Mouse (Mus musculus) kidney, postnatal 0 days (tissue): ENCODE data around the gene Agfg2. TPM values are rescaled to one million over a fixed set of nuclear protein-coding genes. Genes with fewer than 3 reads are reported as not detected.

Source experiments
- ATAC-seq: fragments of 200-750 bp; cut with Nextera tagmentation; replicated peaks from 2 replicates; pipeline ENCODE4 v1.8.0; 2017; ENCODE audit warnings: low read depth, moderate number of reproducible peaks, moderate TSS enrichment, moderate library complexity; ENCODE audit not compliant: low FRiP score
- DNase-seq: peaks from one replicate; pipeline ENCODE4 v3.0.0-alpha.2; 2016; ENCODE audit warnings: low spot score
- H3K27ac ChIP-seq: fragments of 300-500 bp; sonication (generic); 2 replicates; pipeline ENCODE4 v1.5.1; 2014; ENCODE audit warnings: mild to moderate bottlenecking
- H3K27me3 ChIP-seq: fragments of 300-500 bp; sonication (generic); 2 replicates; pipeline ENCODE4 v1.6.1; 2014; ENCODE audit warnings: low read length, mixed read lengths; ENCODE audit not compliant: insufficient read depth
- H3K36me3 ChIP-seq: fragments of 300-500 bp; sonication (generic); 2 replicates; pipeline ENCODE4 v1.6.1; 2014; ENCODE audit warnings: low read length, mixed read lengths; ENCODE audit not compliant: insufficient read depth
- H3K4me1 ChIP-seq: fragments of 300-500 bp; sonication (generic); replicated peaks from 2 replicates; pipeline ENCODE4 v1.6.1; 2014; ENCODE audit warnings: antibody characterized with exemption, low read length, mixed read lengths; ENCODE audit not compliant: insufficient read depth
- H3K4me2 ChIP-seq: fragments of 300-500 bp; sonication (generic); 2 replicates; pipeline ENCODE4 v1.6.1; 2014; ENCODE audit warnings: mild to moderate bottlenecking, low read length, moderate library complexity, mixed read lengths
- H3K4me3 ChIP-seq: fragments of 300-500 bp; sonication (generic); replicated peaks from 2 replicates; pipeline ENCODE4 v1.5.1; 2014; ENCODE audit warnings: low read depth, low read length
- H3K9ac ChIP-seq: fragments of 300-500 bp; sonication (generic); 2 replicates; pipeline ENCODE4 v1.6.1; 2014; ENCODE audit warnings: low read depth, low read length
- H3K9me3 ChIP-seq: fragments of 300-500 bp; sonication (generic); replicated peaks from 2 replicates; pipeline ENCODE4 v1.6.1; 2016; ENCODE audit warnings: low read length, inconsistent platforms, mixed read lengths
- CTCF ChIP-seq: IDR thresholded peaks from 2 replicates; pipeline ENCODE4 v1.5.1; 2016; ENCODE audit warnings: antibody characterized with exemption, low read depth, mild to moderate bottlenecking, moderate library complexity
- WGBS: fragments of 180-500 bp; shearing (Covaris S2); extraction: QIAGEN DNeasy Blood & Tissue Kit; methylation state at CpG from one replicate; pipeline ENCODE4 v1.1.7; 2014; 5-methylcytosine and 5-hydroxymethylcytosine counted together
- polyA plus RNA-seq: library from polyadenylated mRNA; unstranded; fragments of >200 nt; fragmentation: Nextera tagmentation; extraction: Ambion mirVana; gene quantifications from 2 replicates; pipeline ENCODE4 v1.2.1, GENCODE M21; 2015

Gene Agfg2
- polyA plus RNA-seq, 1 experiment from 2014 or later: 20.8 TPM

- Histone ChIP-seq H3K4me1 (peaks cover 23% of the 10 kb centered on the region), H3K36me3 (no peaks in the 10 kb centered on the region), H3K4me3 (peak overlapping the region; percentile 30), H3K27me3 (no peaks in the 10 kb centered on the region), H3K9me3 (no peaks in the 10 kb centered on the region), H3K27ac (peak overlapping the region; percentile 94), H3K4me2 (peak overlapping the region; percentile 54), H3K9ac (peak overlapping the region; percentile 56)
- TF ChIP-seq CTCF: peak; percentile 23; the same call in 1 of the 2 replicates
- DNase-seq (peak; percentile 91), ATAC-seq (peak; percentile 60)
- 7% methylated on average over 12 of the region's 12 CpGs for WGBS
Measured at GRCm38 (mm10) chr5:137610548-137611244, 73.8 kb downstream of the Agfg2 start.

DNA sequence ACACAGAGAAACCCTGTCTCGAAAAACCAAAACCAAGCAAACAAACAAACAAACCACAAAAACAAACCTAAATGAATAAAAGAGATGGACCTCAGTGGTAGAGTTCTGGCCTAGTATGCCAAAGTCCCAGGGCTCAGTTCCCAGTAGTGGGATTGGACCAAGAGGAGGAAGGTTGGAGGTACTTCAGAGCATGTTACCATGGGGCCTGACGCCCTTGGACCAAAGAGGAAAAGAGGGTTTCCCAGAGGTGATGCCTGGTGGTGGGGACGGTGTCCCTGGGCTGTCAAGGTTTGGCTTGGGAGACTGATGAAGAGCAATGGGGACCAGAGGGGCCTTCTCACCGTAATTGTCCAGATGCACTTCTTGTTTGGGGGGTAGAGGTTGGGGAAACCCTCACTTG lies 74.5 kb downstream of the Agfg2 start:
- peaks cover 23% of the 10 kb centered on the region for H3K4me1 ChIP-seq
- no peak for DNase-seq

DNA sequence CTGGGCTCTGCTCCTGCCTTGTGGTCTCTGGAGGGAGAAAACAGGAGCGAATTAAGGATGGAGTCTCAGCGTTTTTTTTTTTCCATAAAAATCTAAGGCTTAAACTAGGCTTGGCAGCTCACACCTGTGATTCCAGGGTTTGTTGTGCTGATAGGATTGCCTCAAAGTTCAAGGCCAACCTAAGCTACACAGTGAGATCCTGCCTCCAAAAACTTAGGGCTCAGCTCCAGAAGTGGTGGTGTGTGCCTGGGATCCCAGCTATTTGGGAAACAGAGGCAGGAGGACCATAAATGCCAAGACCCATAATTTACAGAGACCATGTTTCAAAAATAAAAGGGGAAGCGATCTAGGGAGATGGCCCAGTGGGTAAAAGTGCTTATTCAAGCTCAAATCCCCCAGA lies 75.2 kb downstream of the Agfg2 start:
- WGBS: 62% methylated on average over 3 of the region's 3 CpGs
- Histone ChIP-seq H3K27me3 (no peaks in the 10 kb centered on the region), H3K4me2 (peak overlapping the region; percentile 46; the same call in 1 of the 2 replicates), H3K4me3 (no peak overlapping the region), H3K9me3 (no peaks in the 10 kb centered on the region), H3K4me1 (peaks cover 23% of the 10 kb centered on the region), H3K9ac (no peak overlapping the region), H3K36me3 (no peaks in the 10 kb centered on the region), H3K27ac (no peak overlapping the region)
- ATAC-seq (no peak), DNase-seq (no peak)
- no peak for TF ChIP-seq CTCF

More for the DNA sequence above, 74.5 kb downstream of the Agfg2 start:
- Histone ChIP-seq H3K27ac (peak overlapping the region; percentile 94; the same call in 1 of the 2 replicates), H3K4me3 (peak overlapping the region; percentile 30), H3K4me2 (peak overlapping the region; percentile 54), H3K9me3 (no peaks in the 10 kb centered on the region), H3K36me3 (no peaks in the 10 kb centered on the region), H3K27me3 (no peaks in the 10 kb centered on the region), H3K9ac (peak overlapping the region; percentile 56; the same call in 1 of the 2 replicates)
- no peak for TF ChIP-seq CTCF
- no peak for ATAC-seq
- 54% methylated on average over 4 of the region's 4 CpGs for WGBS

DNA sequence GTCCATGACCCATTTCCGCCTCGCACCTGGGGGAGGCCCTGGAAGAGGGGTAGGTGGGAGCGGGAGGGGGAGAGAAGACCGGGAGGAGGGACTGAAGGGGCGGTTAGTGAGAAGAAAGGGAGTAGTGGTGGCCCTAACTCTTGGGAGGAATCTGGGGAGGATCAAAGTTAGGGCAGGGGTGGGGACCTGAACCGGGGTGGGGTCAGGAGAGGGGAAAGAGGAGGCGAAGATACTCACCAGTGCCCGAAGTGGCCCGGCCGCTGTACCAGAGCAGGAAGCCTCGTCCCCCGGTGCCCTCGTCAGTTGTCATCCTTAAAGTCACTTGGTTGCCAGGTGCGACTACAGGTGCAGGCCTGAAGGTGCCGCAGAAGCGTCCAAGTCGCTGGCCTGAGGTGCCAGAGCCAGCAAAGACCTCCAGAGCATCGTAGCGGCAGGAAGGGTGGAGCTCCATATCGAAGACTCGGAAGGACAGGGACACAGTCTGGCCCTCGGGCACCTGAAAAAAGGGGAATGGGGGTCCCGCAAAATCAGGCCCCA lies 75.8 kb downstream of the Agfg2 start:
- H3K36me3 ChIP-seq: no peaks in the 10 kb centered on the region
- WGBS: 18% methylated on average over 23 of the region's 23 CpGs
- no peaks in the 10 kb centered on the region for H3K27me3 ChIP-seq
- H3K9me3 ChIP-seq: no peaks in the 10 kb centered on the region
- DNase-seq (no peak), ATAC-seq (no peak)
- H3K4me2 ChIP-seq: peak overlapping the region; percentile 46
- peaks cover 22% of the 10 kb centered on the region for H3K4me1 ChIP-seq
- peak; percentile 17; the same call in 1 of the 2 replicates for TF ChIP-seq CTCF
- 0 out of 2 replicates have a peak overlapping the region, but pooled peaks have one; percentile 40 for H3K9ac ChIP-seq
- no peak overlapping the region for H3K27ac ChIP-seq
- H3K4me3 ChIP-seq: 0 out of 2 replicates have a peak overlapping the region, but pooled peaks have one; percentile 7

DNA sequence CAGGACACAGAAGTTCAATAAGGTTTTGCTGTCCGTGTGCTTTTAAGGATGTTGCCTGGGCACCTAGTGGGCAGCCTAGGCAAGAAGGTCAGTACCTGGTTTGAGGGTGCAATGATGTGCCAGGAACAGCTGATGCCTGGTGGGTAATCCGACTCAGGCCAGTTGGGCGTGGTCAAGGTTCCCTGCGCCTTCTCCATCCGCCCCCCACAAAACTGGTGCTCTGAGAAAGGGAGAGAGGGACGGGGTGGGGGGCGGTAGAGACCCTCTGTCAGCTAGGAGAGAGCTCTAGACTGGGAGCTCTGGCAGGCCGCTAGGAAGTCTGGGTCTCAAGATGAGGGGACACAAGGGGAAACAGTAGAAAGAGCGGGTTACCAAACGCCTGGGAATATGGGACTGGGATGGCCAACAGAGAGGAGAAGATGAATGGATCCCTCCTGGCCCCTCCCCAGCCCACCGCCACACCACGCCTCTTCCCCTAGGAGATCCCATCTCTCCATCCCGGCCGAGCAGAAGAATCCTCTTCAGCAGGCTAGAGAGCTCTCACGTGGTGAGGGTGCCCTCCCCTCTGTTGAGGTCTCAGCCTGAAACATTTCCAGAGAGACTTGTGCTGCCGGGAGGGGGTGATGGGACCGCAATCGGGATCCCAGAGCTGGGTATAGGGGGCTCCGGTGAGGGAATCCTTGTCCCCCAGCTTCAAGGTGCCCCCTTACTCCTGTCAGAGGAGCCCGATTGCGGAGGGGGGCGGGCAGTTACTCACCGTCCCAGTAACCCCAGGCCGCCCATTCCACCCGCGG lies 76.5 kb downstream of the Agfg2 start:
- DNase-seq: no peak
- WGBS: 22% methylated on average over 26 of the region's 26 CpGs
- no peak for TF ChIP-seq CTCF

GRCm38 (mm10) chr5:137601365-137601729 lies 83.2 kb downstream of the Agfg2 start:
- Histone ChIP-seq H3K27ac (peak overlapping the region; percentile 83; the same call in 1 of the 2 replicates), H3K4me2 (peak overlapping the region; percentile 65), H3K36me3 (no peaks in the 10 kb centered on the region), H3K4me3 (peak overlapping the region; percentile 72), H3K27me3 (no peaks in the 10 kb centered on the region), H3K9ac (peak overlapping the region; percentile 57), H3K9me3 (no peaks in the 10 kb centered on the region), H3K4me1 (peaks cover 10% of the 10 kb centered on the region)
- DNase-seq (no peak), ATAC-seq (no peak)
- no peak for TF ChIP-seq CTCF
- under 1% methylated on average over 22 of the region's 22 CpGs for WGBS

More for the DNA sequence above, 76.5 kb downstream of the Agfg2 start:
- 0 out of 2 replicates have a peak overlapping the region, but pooled peaks have one; percentile 7 for H3K4me3 ChIP-seq
- H3K36me3 ChIP-seq: no peaks in the 10 kb centered on the region
- H3K4me1 ChIP-seq: peaks cover 21% of the 10 kb centered on the region
- H3K9ac ChIP-seq: 0 out of 2 replicates have a peak overlapping the region, but pooled peaks have one; percentile 40
- H3K27ac ChIP-seq: no peak overlapping the region
- ATAC-seq: no peak
- no peaks in the 10 kb centered on the region for H3K27me3 ChIP-seq
- peak overlapping the region; percentile 46 for H3K4me2 ChIP-seq
- H3K9me3 ChIP-seq: no peaks in the 10 kb centered on the region
